Mouse (Mus musculus) midbrain, embryonic 16.5 days (tissue): ENCODE measurements around the gene Gstp2. TPM values are rescaled to one million over a fixed set of nuclear protein-coding genes. Genes with fewer than 3 reads are reported as not detected.
"Not testable (repeated sequence)": the region's sequence is repeated elsewhere in the genome, so short reads cannot be mapped to it uniquely, and the experiment has no call there.

Experiments
- ATAC-seq: fragments of 200-750 bp; cut with Nextera tagmentation; 2 replicates; pipeline ENCODE4 v1.8.0; 2017; ENCODE audit warnings: moderate TSS enrichment
- H3K27ac ChIP-seq: fragments of 300-500 bp; sonication (generic); 2 replicates; pipeline ENCODE4 v1.5.1; 2014; ENCODE audit warnings: mild to moderate bottlenecking, low read length, mixed read lengths
- H3K27me3 ChIP-seq: fragments of 300-500 bp; sonication (generic); 2 replicates; pipeline ENCODE4 v1.6.1; 2014; ENCODE audit warnings: low read depth, low read length, mixed read lengths; ENCODE audit not compliant: control insufficient read depth, insufficient read depth
- H3K36me3 ChIP-seq: fragments of 300-500 bp; sonication (generic); 2 replicates; pipeline ENCODE4 v1.6.1; 2014; ENCODE audit warnings: mild to moderate bottlenecking, low read length, moderate library complexity, mixed read lengths; ENCODE audit not compliant: control insufficient read depth, insufficient read depth
- H3K4me1 ChIP-seq: fragments of 300-500 bp; sonication (generic); 2 replicates; pipeline ENCODE4 v1.6.1; 2014; ENCODE audit warnings: mild to moderate bottlenecking, low read length, mixed read lengths; ENCODE audit not compliant: control insufficient read depth, insufficient read depth
- H3K4me2 ChIP-seq: fragments of 300-500 bp; sonication (generic); 2 replicates; pipeline ENCODE4 v1.6.1; 2014; ENCODE audit warnings: mild to moderate bottlenecking, low read length, mixed read lengths
- H3K4me3 ChIP-seq: fragments of 300-500 bp; sonication (generic); 2 replicates; pipeline ENCODE4 v1.5.1; 2014; ENCODE audit warnings: low read depth, mild to moderate bottlenecking, low read length, moderate library complexity, mixed read lengths
- H3K9ac ChIP-seq: fragments of 300-500 bp; sonication (generic); 2 replicates; pipeline ENCODE4 v1.6.1; 2014; ENCODE audit warnings: low read depth, low read length, mixed read lengths
- H3K9me3 ChIP-seq: fragments of 300-500 bp; sonication (generic); replicated peaks from 2 replicates; pipeline ENCODE4 v1.6.1; 2014; ENCODE audit warnings: mild to moderate bottlenecking, low read length, mixed read lengths; ENCODE audit not compliant: control insufficient read depth, poor library complexity, severe bottlenecking
- WGBS: fragments of 180-500 bp; shearing (Covaris S2); extraction: QIAGEN DNeasy Blood & Tissue Kit; methylation state at CpG from one replicate; pipeline ENCODE4 v1.1.7; 2014; 5-methylcytosine and 5-hydroxymethylcytosine counted together
- polyA plus RNA-seq: library from polyadenylated mRNA; unstranded; fragments of >200 nt; fragmentation: Nextera tagmentation; extraction: Ambion mirVana; gene quantifications from 2 replicates; pipeline ENCODE4 v1.2.1, GENCODE M21; 2015

Gene Gstp2
- polyA plus RNA-seq, 1 experiment from 2014 or later, result 5.2 TPM

- no peak for ATAC-seq
- WGBS, result 85% methylated on average over 8 of the region's 8 CpGs
- H3K27me3 ChIP-seq, result no peaks in the 10 kb centered on the region
- H3K4me1 ChIP-seq, result no peaks in the 10 kb centered on the region
- no peak overlapping the region for H3K4me3 ChIP-seq
- no peaks in the 10 kb centered on the region for H3K36me3 ChIP-seq
- H3K9ac ChIP-seq, result no peak overlapping the region
- H3K4me2 ChIP-seq, result no peak overlapping the region
- no peaks in the 10 kb centered on the region for H3K9me3 ChIP-seq
- H3K27ac ChIP-seq, result no peak overlapping the region
These were observed 1.0 kb upstream of the Gstp2 start for GRCm38 (mm10) chr19:4046866-4047254.

- ATAC-seq, H3K27ac ChIP-seq, H3K4me1 ChIP-seq, H3K4me3 ChIP-seq, H3K4me2 ChIP-seq, H3K9ac ChIP-seq, H3K36me3 ChIP-seq, H3K9me3 ChIP-seq, H3K27me3 ChIP-seq: not testable (repeated sequence)
- 83% methylated on average over 5 of the region's 5 CpGs for WGBS
These were observed 1.7 kb downstream of the Gstp2 start for GRCm38 (mm10) chr19:4044109-4044508.

GRCm38 (mm10) chr19:4042124-4042523 is 3.7 kb downstream of the Gstp2 start:
- ATAC-seq, result no peak
- WGBS, result 73% methylated on average over 14 of the region's 14 CpGs
- Histone ChIP-seq H3K9ac (no peak overlapping the region), H3K36me3 (no peaks in the 10 kb centered on the region), H3K27me3 (no peaks in the 10 kb centered on the region), H3K4me3 (no peak overlapping the region), H3K9me3 (no peaks in the 10 kb centered on the region), H3K4me2 (no peak overlapping the region), H3K27ac (no peak overlapping the region), H3K4me1 (peaks cover 9% of the 10 kb centered on the region)

- WGBS, result 81% methylated on average over 3 of the region's 4 CpGs
- not testable (repeated sequence) for H3K9ac ChIP-seq, H3K4me2 ChIP-seq, H3K9me3 ChIP-seq, H3K27ac ChIP-seq, H3K27me3 ChIP-seq, ATAC-seq, H3K4me3 ChIP-seq, H3K36me3 ChIP-seq
- peaks cover 12% of the 10 kb centered on the region for H3K4me1 ChIP-seq
These were observed 4.3 kb downstream of the Gstp2 start for GRCm38 (mm10) chr19:4041500-4041899.

- H3K4me1 ChIP-seq, result peaks cover 14% of the 10 kb centered on the region
- 86% methylated on average over 5 of the region's 5 CpGs for WGBS
- H3K9ac ChIP-seq, H3K36me3 ChIP-seq, H3K27ac ChIP-seq, H3K4me3 ChIP-seq, H3K27me3 ChIP-seq, ATAC-seq, H3K9me3 ChIP-seq, H3K4me2 ChIP-seq: not testable (repeated sequence)
These were observed 4.9 kb downstream of the Gstp2 start for GRCm38 (mm10) chr19:4040941-4041340.

GRCm38 (mm10) chr19:4037788-4038232 is 8.0 kb downstream of the Gstp2 start, which contains the start of gene Gstp1:
Gene Gstp1 (minus strand): TSS chr19:4037985.
- peak within 1 kb of the TSS; percentile 83 for H3K9ac ChIP-seq
- ATAC-seq, result peak; percentile 92
- peak within 1 kb of the TSS; percentile 73 for H3K4me3 ChIP-seq
- H3K4me2 ChIP-seq, result peak within 1 kb of the TSS; percentile 82
- WGBS, result under 1% methylated on average over 26 of the region's 26 CpGs
- no peaks in the 10 kb centered on the region for H3K9me3 ChIP-seq
- H3K27me3 ChIP-seq, result no peaks in the 10 kb centered on the region
- H3K4me1 ChIP-seq, result peaks cover 14% of the 10 kb centered on the region
- no peaks in the 10 kb centered on the region for H3K36me3 ChIP-seq
- peak within 1 kb of the TSS; percentile 70 for H3K27ac ChIP-seq

- Histone ChIP-seq H3K4me3 (peak overlapping the region; percentile 73), H3K4me1 (peaks cover 14% of the 10 kb centered on the region), H3K9ac (peak overlapping the region; percentile 83), H3K4me2 (peak overlapping the region; percentile 82), H3K27ac (peak overlapping the region; percentile 70)
- H3K9me3 ChIP-seq, H3K27me3 ChIP-seq, H3K36me3 ChIP-seq: not testable (repeated sequence)
- ATAC-seq, result peak; percentile 63
- 20% methylated on average over 7 of the region's 8 CpGs for WGBS
These were observed 8.6 kb downstream of the Gstp2 start for GRCm38 (mm10) chr19:4037154-4037787.

- no peak overlapping the region for H3K4me3 ChIP-seq
- H3K9me3 ChIP-seq, result no peaks in the 10 kb centered on the region
- no peak overlapping the region for H3K27ac ChIP-seq
- ATAC-seq, result no peak
- peaks cover 14% of the 10 kb centered on the region for H3K4me1 ChIP-seq
- no peaks in the 10 kb centered on the region for H3K27me3 ChIP-seq
- peak overlapping the region; percentile 37 for H3K4me2 ChIP-seq
- 75% methylated on average over 12 of the region's 12 CpGs for WGBS
- no peak overlapping the region for H3K9ac ChIP-seq
- no peaks in the 10 kb centered on the region for H3K36me3 ChIP-seq
These were observed 9.3 kb downstream of the Gstp2 start for GRCm38 (mm10) chr19:4036327-4037045.

- WGBS, result 47% methylated on average over 5 of the region's 5 CpGs
- H3K9me3 ChIP-seq, result no peaks in the 10 kb centered on the region
- ATAC-seq, result no peak
These were observed 12.1 kb downstream of the Gstp2 start for GRCm38 (mm10) chr19:4033742-4034141.

More at GRCm38 (mm10) chr19:4033742-4034141, 12.1 kb downstream of the Gstp2 start:
- no peak overlapping the region for H3K4me2 ChIP-seq
- H3K27ac ChIP-seq, result no peak overlapping the region
- no peaks in the 10 kb centered on the region for H3K27me3 ChIP-seq
- no peaks in the 10 kb centered on the region for H3K36me3 ChIP-seq
- H3K9ac ChIP-seq, result no peak overlapping the region
- H3K4me1 ChIP-seq, result peaks cover 14% of the 10 kb centered on the region
- no peak overlapping the region for H3K4me3 ChIP-seq
